Mouse (Mus musculus): ENCODE results near the gene Slc44a2.

Gene Slc44a2

DNA sequence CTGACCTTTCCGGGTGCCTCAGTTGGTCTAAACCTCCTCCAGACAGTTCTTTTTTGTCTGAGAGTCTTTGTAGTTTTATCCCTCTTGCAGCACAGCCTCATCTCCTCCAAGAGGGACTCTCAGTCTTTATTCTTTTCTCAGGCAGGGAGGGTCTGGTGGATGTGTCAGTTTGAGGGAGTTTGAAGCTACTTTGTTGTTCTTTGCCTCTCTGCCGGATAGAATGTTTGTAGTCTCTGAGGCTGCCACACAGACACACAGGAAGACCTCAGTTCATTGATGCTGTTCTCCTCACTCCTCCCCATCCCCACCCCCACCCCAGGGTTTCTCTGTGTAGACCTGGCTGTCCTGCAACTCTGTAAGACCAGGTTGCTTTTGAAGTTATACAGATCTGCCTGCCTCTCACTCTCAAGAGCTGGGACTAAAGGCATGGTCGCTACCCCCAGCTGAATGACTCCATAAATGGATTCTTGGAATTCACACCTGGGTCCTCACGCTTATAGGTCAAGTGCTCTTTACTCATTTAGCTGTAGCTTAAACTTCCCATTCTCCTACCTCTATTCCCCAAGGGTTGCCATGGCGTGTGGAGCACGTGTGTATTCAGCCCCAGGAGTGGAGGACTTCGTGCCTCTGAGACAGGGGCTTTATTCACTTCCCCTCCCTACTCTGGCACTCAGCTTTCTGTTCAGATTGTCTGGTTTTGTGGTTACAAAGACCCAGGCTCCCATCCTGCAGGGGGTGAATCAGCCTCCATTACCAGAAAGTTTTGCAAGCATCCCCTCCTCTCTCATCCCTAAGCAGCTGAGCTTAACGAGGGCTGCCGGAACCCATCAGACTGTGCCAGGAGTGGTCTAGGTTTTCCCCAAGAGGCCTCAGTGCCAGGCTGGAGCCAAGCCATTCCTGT is 11.9 kb downstream of the Slc44a2 start:
- DNase-seq (ENCODE audit: low read depth, low spot score), result peak; percentile 56

DNA sequence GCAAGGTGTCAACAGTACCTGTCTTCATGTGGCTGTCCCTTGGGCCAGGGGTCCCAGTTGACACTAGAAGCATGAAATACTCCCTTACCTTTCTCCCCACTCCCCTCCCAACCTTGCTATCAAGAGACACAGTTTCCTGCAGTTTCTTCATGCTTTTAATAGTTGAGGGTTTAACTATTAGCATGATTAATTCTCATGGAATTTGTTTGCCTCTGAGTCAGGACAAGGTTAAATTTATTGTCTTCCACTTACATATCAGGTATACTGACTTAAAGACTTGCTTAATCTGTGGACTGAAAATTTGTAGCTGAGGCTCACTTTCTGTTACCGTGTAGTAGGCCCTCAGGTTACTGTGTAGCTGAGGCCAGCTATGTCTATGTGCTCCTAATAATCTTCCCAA is 13.0 kb downstream of the Slc44a2 start:
- DNase-seq (ENCODE audit: low read depth, low spot score), result no peak

DNA sequence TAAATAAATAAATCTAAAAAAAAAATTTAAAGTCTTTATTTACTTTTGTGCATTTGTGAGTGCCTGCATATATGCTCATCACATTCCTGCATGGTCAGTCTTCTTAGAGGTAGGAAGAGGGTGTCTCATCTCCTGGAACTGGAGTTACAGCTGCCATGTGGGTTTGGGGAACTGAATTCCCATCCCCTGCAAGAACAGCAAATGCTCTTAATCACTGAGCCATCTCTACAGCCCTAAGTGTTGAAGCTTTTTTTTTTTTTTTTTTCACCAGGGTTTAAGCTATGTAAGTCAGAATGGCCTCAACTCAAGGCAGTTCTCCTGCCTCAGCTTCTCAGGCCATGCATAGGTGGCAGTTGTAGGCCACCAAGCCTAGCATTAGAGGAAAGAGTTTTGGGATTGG is 14.2 kb downstream of the Slc44a2 start:
- no peak for DNase-seq (ENCODE audit: low read depth, low spot score)

DNA sequence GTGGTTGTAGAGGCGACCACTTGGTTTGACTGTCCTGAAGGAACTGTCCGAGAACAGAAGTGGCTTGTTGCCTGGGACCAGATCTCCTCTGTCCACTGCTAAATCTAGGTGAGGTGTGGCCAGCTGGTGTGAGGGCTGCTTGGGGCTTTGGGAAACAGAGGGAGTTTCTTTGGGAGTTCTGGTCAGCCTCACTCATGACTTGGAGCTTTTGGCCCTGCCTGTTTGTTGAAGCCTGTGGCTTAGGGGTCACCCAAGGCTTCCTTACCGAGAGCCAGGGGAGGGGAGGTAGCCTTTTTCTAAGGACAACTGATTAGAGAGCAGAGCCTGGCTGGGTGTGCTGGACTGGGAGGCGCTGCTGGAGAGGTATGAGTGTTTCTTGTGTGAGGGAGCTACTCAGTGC is 14.9 kb downstream of the Slc44a2 start:
- no peak for DNase-seq (ENCODE audit: low read depth, low spot score)

DNA sequence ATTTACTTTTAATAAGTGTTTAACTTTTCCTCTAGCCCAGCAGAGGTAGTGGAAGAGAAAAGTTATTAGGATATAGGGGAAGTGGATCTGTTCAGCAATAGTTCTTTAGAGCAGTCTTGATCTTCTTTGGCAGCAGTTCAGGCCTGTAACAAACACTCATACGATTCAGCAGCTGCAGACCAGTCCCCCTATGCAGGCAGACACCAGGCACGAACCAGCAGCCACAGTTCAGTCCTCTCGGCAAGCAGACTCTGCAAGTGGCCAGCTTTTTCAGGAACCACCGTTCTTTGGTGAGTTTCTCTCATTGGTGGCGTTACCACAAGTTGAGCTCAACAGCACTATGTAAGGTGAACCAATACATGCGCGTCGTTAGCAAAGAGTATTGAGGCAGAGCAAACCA is 16.0 kb downstream of the Slc44a2 start:
- no peak for DNase-seq (ENCODE audit: low read depth, low spot score)

DNA sequence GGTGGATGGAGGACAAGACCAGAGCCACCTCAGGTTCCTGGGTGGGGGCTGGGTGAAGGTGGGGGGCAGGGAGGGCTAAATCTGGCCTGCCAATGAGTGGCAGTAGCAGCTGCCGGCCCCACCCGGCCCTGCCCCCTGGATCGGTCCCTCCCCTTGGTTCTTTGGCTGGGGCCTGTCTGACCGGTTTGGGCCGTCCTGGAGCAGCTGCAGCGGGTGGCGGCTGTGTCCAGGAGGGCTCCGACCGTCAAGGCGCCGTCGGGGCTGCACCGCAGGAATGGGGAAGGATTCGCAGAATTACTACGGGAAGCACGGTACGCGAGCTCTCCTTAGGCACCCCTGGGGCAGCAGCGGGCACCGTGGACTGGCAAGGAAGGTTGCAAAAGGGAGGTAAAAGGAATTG is 17.2 kb downstream of the Slc44a2 start:
- no peak for DNase-seq (ENCODE audit: low read depth, low spot score)

DNA sequence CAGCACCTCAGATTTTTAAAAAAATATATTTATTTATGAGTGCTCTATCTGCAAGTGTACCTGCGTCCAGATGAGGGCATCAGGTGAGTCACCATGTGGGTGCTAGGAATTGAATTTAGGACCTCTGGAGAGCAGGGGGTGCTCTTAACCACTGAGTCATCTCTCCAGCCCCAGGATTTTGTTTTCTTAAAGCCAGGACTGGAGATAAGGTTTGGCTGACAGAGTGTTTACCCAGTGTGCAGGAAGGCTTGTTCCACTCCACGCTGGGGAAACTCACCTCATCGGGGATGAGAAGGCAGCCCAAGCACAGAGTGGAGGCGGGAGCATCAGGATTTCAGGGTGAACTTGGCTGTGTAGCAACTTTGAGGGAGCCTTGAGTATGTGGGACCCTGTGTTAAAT is 19.9 kb downstream of the Slc44a2 start:
- DNase-seq (ENCODE audit: low read depth, low spot score), result no peak

DNA sequence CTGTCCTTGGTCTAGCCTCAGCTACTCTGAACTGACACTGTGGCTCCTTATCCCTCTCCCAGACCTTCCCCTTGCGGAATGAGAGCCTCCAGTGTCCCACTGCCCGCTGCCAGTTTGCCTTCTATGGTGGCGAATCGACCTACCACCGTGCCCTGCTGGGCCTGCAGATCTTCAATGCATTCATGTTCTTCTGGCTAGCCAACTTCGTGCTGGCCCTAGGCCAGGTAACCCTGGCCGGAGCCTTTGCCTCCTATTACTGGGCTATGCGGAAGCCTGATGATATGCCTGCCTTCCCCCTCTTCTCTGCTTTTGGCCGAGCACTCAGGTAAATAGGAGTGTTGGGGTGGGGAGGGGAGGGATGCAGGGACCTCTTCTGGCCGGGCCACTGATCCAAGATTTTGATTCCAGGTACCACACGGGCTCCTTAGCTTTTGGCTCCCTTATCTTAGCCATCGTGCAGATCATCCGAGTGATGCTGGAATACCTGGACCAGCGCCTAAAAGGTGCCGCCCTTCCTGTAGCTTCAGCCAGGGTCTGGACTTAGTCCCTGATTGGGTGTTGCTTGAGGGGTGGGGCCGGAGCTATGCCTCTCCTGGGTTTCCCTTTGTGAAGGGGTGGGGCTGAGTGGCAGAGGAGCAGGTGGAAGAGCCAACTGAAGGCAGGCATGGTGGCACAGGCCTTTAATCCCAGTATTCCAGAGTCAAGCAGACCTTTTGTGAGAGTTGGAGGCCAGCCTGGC is 26.3 kb downstream of the Slc44a2 start:
- DNase-seq (ENCODE audit: low read depth, low spot score), result no peak

DNA sequence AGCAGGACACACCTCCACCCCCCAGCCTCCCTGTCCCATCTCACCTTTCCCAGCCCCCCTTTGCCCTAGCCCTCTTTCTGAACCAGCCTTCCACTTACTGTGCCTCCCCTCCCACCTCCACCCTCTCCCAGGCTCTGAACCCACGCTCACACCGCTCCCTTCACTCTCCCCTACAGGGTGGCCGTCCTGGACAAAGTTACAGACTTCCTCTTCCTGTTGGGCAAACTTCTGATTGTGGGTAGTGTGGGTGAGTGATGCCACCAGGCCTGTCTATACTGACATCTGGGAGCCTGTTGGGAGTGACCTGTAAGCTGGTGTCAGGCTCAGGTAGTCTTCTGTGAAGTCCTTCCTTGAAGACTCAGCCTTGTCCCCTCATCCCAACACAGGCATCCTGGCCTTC is 27.7 kb downstream of the Slc44a2 start:
- no peak for DNase-seq (ENCODE audit: low read depth, low spot score)

DNA sequence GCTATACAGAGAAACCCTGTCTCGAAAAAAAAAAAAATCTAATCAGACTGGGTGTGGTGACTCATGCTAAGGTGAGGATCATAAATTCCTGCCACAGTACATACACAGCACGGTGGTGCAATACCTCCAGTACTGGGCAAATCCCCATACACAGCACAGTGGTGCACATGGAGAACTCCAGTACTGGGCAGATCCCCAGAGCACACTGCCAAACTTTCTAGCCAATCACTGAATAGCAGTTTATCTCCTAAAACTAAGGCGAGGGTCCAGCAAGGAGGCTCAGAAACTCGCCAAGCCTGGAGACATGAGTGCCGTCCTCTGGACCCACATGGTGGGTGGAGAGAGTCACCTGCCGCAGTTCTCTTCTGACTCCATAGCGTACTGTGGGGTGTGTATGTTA is 30.7 kb downstream of the Slc44a2 start:
- DNase-seq (ENCODE audit: low read depth, low spot score), result no peak

DNA sequence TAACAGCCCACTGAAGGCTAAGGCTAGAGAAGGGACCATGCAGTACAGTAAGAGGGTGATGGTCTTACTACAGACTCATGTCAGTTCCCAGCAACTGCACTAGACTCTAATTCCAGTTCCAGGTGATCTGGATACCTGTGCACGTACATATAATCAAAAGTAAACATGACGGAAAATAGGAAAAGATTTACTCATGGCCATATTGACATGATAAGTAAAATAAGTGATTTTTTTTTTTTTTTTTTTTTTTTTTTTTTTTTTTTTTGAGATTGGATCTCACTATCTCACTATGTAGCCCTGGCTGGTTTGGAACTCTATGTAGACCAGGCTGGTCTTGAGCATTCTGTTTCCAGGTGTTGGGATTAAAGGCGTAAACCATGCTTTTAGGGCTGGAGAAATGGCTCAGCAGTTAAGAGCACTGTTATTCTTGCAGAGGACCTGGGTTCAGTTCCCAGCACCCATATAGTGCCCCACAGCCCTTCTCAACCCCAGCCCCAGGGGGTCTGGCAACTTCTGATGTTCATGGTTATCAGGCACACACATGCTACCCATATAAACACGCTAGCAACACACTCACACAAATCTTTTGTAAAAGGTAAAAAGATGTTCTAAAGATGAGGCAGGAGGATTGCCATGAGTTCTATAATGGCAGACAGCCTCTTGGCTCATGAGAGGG is 31.3 kb downstream of the Slc44a2 start:
- no peak for DNase-seq (ENCODE audit: low read depth, low spot score)

DNA sequence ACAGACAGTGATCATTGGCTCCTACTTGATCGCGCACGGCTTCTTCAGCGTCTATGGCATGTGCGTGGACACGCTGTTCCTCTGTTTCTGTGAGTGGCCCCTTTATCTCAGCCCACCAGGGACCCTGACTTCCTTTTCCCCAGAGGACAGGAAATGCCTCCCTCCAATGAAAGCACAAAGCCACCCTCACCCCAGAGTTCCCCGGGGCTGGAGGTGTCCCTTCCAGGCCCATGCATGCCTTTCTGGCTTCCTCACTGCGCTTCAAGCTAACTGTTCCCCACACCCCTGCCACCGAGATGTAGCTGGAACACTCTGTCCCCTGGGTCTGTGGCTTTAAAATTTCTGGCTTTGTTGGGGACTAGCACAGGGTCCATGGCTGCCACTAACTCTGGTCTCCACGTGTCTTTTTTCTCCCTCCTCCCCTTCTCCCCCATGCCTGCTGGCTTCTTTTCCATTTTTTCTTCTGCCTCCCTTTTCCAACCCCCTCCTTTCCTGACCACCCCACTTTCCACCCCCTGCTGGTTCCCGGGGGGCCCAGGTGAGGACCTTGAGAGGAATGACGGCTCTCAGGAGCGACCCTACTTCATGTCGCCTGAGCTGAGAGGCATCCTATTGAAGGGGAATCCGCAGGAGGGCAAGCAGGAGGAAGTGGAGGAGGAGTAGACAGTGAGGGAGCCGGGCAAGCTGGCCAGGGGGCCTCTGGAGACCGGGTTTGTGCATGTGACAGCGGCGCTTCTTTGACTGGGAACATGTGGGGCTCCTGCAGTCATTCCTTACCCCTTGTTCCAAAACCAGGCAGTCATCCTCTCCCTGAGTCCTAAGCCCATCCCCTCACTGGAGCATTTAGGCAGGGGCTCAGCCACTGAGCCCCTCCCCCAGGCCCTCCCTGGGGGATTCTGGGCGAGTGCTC is 32.2 kb downstream of the Slc44a2 start:
- no peak for DNase-seq (ENCODE audit: low read depth, low spot score)

DNA sequence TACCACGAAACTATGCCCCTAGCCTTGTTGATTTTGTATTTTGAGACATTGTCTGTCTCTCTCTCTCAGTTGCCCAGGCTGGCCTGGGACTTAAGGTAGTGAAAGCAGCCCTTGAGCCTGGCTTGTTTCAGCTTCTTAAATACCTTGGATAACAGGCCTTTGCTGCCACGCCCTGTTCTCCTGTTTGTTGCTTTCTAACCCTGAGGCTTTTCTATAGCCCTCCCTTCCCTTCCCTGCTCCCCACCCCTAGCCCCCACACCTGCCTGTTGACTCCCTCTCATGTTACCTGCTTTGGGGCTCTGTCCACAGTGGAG is 32.8 kb downstream of the Slc44a2 start:
- DNase-seq (ENCODE audit: low read depth, low spot score), result no peak

DNA sequence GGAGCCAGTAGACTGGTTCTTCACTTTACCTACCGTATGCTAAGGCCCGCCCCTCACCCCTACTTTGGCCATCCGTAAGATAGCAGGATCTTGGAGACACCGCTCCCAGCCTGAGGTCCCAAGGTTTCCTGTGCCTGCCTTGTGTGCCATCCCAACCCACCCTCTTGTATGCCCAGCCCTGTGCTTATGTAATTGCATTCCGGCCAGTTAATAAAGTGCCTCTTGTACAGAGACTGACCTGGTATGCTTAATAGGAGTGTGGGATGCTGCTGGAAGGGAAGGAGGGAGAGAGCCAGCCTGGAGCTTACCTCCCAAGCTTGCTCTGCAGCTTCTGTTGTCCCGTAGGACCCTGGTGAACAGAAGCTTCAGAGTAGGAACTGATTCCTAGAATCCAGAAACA is 34.3 kb downstream of the Slc44a2 start:
- DNase-seq (ENCODE audit: low read depth, low spot score), result no peak

DNA sequence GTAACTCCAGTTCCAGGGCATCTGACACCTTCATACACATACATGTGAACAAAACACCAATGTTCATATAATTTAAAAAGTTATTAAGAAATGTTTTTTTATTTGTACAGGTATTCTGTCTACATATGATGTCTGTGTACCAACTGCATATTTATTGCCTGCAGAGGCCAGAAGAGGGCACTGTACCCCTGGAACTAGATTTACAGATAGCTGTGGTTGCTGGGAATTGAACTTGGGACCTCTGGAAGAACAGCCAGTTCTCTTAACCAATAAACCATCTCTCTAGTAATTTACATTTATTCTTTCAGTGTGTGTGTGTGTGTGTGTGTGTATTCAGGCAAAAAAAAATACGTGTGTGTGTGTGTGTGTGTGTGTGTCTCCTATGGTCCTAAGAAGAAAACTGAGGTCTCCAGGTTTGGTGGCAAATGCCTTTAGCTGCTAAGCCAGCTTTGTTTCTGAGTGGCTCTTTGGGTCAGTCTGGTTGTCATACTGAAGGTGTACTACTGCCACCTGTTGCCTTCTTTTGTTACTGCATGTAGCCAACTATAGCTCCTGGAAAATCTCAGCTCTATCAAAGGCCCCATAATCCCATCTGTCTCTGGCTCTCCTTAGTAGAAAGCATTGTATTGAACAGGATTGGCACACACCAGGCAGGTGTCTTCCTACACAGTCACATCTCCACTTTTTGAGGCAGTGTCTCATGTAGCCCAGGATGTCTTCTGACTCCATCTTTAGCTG is 36.7 kb downstream of the Slc44a2 start:
- DNase-seq (ENCODE audit: low read depth, low spot score), result peak; percentile 88

DNA sequence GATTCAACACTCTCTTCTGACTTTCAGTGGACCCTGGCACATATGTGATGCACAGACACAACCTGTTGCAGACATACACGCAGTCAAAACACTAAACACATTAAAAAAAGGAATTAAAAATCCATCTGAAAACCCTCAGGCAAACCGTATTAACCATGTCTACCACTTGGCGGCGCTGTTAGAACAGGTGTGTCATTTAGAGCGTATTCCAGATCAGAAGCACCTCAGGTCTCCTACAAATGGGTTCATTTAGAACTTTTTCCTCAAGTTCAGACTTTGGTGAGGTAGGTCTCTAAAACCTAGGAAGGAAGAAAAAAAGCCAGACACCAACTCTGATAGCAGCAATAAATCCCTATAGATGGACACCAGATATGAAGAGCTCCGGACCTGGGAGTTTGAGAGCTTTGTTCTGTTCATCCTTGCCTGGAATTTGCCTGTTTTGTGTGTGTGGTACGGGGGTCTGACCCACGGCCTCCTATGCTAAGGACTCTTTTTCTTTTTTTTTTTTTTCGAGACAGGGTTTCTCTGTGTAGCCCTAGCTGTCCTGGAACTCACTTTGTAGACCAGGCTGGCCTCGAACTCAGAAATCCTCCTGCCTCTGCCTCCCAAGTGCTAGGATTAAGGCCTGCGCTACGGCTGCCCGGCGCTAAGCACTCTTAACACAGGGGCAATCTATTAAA is 46.2 kb downstream of the Slc44a2 start:
- peak; percentile 91 for DNase-seq (ENCODE audit: low read depth, low spot score)

DNA sequence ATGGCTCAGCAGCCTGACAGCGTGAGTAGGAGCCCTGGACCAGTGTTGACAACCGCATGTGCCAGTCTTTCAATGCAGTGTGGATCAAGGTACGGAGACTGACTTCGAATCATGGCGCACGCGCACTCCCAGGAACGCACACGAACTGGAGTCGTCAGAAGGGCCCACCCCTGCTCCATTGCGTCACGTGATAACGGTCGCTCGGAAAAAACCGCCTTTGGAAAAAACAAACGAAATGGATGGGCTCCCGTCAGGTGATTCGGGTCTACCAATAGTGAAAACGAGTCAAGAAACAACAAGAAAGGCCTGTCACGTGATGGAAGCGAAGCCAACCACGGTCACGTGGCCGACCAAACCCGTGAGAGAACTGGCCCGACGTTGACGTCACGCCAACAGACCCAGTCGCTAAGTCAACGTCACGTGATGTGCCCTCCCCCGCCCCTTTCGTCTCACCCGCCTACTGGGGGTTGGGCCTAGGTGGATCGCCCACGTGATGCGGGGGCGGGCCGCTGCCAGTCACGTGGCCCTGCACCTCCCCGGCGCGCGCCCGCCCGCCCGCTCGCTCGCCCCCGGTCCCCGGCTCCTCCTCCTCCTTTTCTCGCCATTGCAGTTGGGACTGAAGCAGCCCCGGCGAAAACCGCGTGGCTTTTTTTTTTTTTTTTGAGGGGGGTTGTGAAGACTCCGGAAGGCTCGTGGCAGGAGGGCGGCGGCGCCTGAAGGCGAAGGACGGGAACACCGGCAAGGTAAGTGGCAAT is 47.0 kb downstream of the Slc44a2 start, which contains the start of gene Ilf3:
Ilf3 (plus strand) TSS at position 515 of the 755 bp plus-strand sequence.
- DNase-seq (ENCODE audit: low read depth, low spot score), result peak; percentile 100

DNA sequence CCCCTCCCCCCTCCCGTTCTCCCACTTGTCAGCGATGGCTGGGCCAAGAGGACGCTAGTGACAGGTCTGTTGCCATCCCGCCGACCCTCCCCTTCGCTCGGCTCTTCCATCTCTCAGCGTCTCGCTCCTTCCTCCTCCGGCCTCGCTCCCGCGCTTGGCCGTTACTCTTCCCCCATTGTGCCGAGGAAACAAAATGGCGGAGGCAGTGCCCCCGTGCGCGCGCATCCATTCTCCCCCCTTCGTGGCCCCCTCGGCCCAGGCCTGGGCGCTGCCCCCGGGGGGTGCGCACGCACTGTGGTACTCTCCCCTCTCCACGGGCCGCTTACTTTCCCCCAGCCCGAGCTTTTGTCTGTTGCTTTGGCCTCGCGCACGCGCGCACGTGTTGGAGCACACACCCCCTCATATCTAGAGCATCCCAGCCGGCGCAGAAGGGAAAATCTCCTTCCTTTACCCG is 47.7 kb downstream of the Slc44a2 start:
- peak; percentile 87 for DNase-seq (ENCODE audit: low read depth, low spot score)

DNA sequence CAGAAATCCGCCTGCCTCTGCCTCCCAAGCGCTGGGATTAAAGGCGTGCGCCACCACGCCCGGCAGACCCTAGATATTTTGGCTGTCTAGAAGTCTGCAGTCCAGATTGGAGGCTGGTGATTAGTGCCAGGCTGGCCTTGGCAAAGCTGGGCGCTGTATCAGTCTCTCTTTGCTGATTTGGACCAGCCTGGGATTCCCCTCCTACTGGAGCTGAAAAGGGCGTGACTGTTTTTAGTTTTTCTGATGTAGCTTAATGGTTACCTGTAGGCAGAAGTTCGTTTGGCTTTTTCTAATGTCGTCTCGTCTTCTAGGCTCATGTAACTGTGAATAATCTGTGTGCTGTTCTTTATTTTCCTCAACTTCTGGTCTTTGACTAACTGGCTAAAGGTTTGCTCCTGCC is 48.6 kb downstream of the Slc44a2 start:
- DNase-seq (ENCODE audit: low read depth, low spot score), result peak; percentile 47
